Mouse (Mus musculus) gastrocnemius, postnatal 4 days (tissue): Measurements from ENCODE around the gene Cd82. TPM values are rescaled to one million over a fixed set of nuclear protein-coding genes. Genes with fewer than 3 reads are reported as not detected.

Experiments used
- DNase-seq, 2 experiments: peaks; one replicate each; pipeline ENCODE4 v3.0.0; 2021 to 2022; ENCODE audit warnings: low spot score in 2 of 2, mixed read lengths in 2 of 2
- total RNA-seq, 2 experiments: library from RNA; stranded (reverse); gene quantifications; 2 replicates each; pipeline ENCODE4 v1.2.3; 2021

The Cd82 gene
- total RNA-seq, 2 experiments from 2014 or later: 57.8 to 58.8 TPM

- DNase-seq: peak in 1 of 2 experiments; percentile 56
These were observed 6.2 kb upstream of the Cd82 start for GRCm38 (mm10) chr2:93469118-93469517.

- DNase-seq: no peak
These were observed 3.4 kb upstream of the Cd82 start for GRCm38 (mm10) chr2:93466314-93466713.

GRCm38 (mm10) chr2:93461869-93462714 is 848 bp downstream of the Cd82 start:
- peak; percentile 82 to 92 for DNase-seq

GRCm38 (mm10) chr2:93460786-93461469 is 2.0 kb downstream of the Cd82 start:
- no peak for DNase-seq

GRCm38 (mm10) chr2:93459208-93459920 is 3.6 kb downstream of the Cd82 start:
- DNase-seq: no peak

GRCm38 (mm10) chr2:93458332-93459207 is 4.4 kb downstream of the Cd82 start:
- peak in 1 of 2 experiments; percentile 42 for DNase-seq

GRCm38 (mm10) chr2:93457426-93458130 is 5.4 kb downstream of the Cd82 start:
- peak in 1 of 2 experiments; percentile 51 for DNase-seq

- no peak for DNase-seq
These were observed 6.8 kb downstream of the Cd82 start for GRCm38 (mm10) chr2:93456140-93456539.

GRCm38 (mm10) chr2:93454817-93455591 is 7.9 kb downstream of the Cd82 start:
- DNase-seq: peak in 1 of 2 experiments; percentile 46

- no peak for DNase-seq
These were observed 8.6 kb downstream of the Cd82 start for GRCm38 (mm10) chr2:93454334-93454733.

GRCm38 (mm10) chr2:93453046-93453445 is 9.9 kb downstream of the Cd82 start:
- no peak for DNase-seq

- DNase-seq: no peak
These were observed 10.4 kb downstream of the Cd82 start for GRCm38 (mm10) chr2:93452506-93452905.

GRCm38 (mm10) chr2:93452057-93452456 is 10.9 kb downstream of the Cd82 start:
- no peak for DNase-seq

GRCm38 (mm10) chr2:93451219-93451938 is 11.6 kb downstream of the Cd82 start:
- no peak for DNase-seq

GRCm38 (mm10) chr2:93450695-93451094 is 12.2 kb downstream of the Cd82 start:
- no peak for DNase-seq

GRCm38 (mm10) chr2:93449657-93450056 is 13.3 kb downstream of the Cd82 start:
- no peak for DNase-seq

GRCm38 (mm10) chr2:93448774-93449173 is 14.2 kb downstream of the Cd82 start:
- DNase-seq: no peak

- DNase-seq: no peak
These were observed 15.3 kb downstream of the Cd82 start for GRCm38 (mm10) chr2:93447500-93448249.
